26 mouse cellular contexts compared by ENCODE assay signal in genomic region chr7:107340221-107340620, GRCm38 (mm10). TPM values are rescaled to one million over a fixed set of nuclear protein-coding genes. Genes with fewer than 3 reads are reported as not detected.
"Had no signal": no experiment of that assay in that cellular context is flagged by ENCODE, and none has a peak within 500 bp of the region (broad histone marks: within the 10 kb centered on the region; RNA-seq: fewer than 3 reads in every experiment).

No protein-coding gene starts in this region.

- H3K4me3 ChIP-seq: gastrocnemius, adult 2 months; heart, embryonic 10.5 days; heart, embryonic 12.5 days; hindbrain, embryonic 13.5 days; hindbrain, embryonic 15.5 days; kidney, embryonic 15.5 days; limb, embryonic 13.5 days; limb, embryonic 15.5 days; liver, embryonic 12.5 days had no signal

- ATAC-seq: hindbrain, postnatal 0 days; intestine, embryonic 16.5 days; liver, embryonic 12.5 days had no signal

- DNase-seq: gastrocnemius, adult 2 months; gastrocnemius, postnatal 10 days; gastrocnemius, postnatal 25 days; heart, adult 18-20 months; heart, postnatal 10 days; kidney, adult 11 months; kidney, adult 2 months; kidney, adult 9 months; kidney, postnatal 14 days; kidney, postnatal 36 days; layer of hippocampus, adult 9-11 months; layer of hippocampus, postnatal 36 days; left cerebral cortex, postnatal 4 days had no signal

- H3K4me2 ChIP-seq: heart, embryonic 12.5 days; hindbrain, embryonic 13.5 days; hindbrain, embryonic 15.5 days; kidney, embryonic 15.5 days; limb, embryonic 13.5 days; limb, embryonic 15.5 days; liver, embryonic 12.5 days had no signal

- H3K4me1 ChIP-seq: heart, embryonic 10.5 days; heart, embryonic 12.5 days; kidney, embryonic 15.5 days; limb, embryonic 15.5 days; liver, embryonic 12.5 days had no signal

- H3K36me3 ChIP-seq: heart, embryonic 10.5 days; heart, embryonic 12.5 days; hindbrain, embryonic 13.5 days; hindbrain, embryonic 15.5 days; kidney, embryonic 15.5 days; limb, embryonic 13.5 days; limb, embryonic 15.5 days; liver, embryonic 12.5 days had no signal

- H3K9ac ChIP-seq: heart, embryonic 12.5 days; hindbrain, embryonic 13.5 days; hindbrain, embryonic 15.5 days; kidney, embryonic 15.5 days; limb, embryonic 13.5 days; limb, embryonic 15.5 days; liver, embryonic 12.5 days; liver, embryonic 14.5 days had no signal

- H3K9me3 ChIP-seq: heart, embryonic 10.5 days; hindbrain, embryonic 13.5 days; hindbrain, embryonic 15.5 days; kidney, embryonic 15.5 days; limb, embryonic 13.5 days; limb, embryonic 15.5 days had no signal

- H3K27ac ChIP-seq: gastrocnemius, adult 2 months; heart, embryonic 10.5 days; hindbrain, embryonic 13.5 days; hindbrain, embryonic 15.5 days; hindbrain, postnatal 0 days; kidney, embryonic 15.5 days; kidney, postnatal 0 days; limb, embryonic 13.5 days; limb, embryonic 15.5 days; liver, embryonic 12.5 days; liver, embryonic 14.5 days had no signal

- H3K27me3 ChIP-seq: heart, embryonic 12.5 days; hindbrain, embryonic 13.5 days; hindbrain, embryonic 15.5 days; kidney, embryonic 15.5 days; limb, embryonic 13.5 days; limb, embryonic 15.5 days; liver, embryonic 12.5 days had no signal

RNA-seq across cellular contexts. Expression of gene Syt9, which starts 30.3 kb away (rescaled TPM):
- total RNA-seq: hematopoietic stem cell, adult 5-6 weeks had no signal
